Mouse (Mus musculus) Muller cell, postnatal 12 days (primary cell): ENCODE data around the gene Insm1.
A peak's percentile ranks its signal among the peaks of the same experiment; 100 is the strongest.

Experiments
- DNase-seq: peaks from one replicate; pipeline ENCODE4 v3.0.0-alpha.2; 2015; ENCODE audit errors: inconsistent ontology term

Gene Insm1

DNA sequence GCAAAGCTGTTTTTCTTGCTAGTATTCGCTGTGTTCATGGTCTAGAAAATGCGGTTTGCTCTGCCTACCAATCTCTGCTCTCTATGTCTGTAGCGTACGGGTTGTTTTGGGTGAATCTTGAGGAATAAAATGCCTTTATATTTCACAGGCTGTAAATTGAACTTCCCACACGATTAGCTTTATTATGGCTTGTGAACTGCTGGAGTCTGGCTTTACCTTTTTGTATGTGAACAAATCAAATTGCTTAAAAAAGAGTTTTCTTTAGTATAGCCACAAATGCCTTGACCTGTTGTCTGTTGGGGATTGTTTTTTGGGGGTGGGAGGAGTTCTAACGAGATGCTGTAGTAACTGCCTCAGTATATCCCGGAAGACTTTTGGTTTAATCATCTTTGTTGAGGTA is 2.4 kb downstream of the Insm1 start:
- no peak for DNase-seq

DNA sequence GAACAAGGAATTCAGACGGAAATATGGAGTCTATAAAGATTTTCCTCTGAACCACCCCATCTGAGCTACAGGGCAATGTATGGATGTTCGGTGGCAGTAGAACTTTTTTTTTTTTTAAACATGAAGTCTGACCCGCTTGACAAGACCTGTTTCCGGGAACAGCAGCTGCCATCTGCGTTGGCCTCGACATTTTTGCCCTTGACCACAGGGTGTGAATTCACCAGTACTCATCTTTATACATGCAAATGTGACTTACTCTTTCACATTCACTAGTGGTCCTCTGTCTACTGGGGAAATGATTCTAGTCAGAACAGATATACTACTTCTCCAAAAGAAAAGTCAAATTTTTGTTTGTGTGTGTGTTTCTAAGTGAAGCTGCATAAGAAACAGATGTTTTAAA is 4.1 kb downstream of the Insm1 start:
- DNase-seq: no peak

DNA sequence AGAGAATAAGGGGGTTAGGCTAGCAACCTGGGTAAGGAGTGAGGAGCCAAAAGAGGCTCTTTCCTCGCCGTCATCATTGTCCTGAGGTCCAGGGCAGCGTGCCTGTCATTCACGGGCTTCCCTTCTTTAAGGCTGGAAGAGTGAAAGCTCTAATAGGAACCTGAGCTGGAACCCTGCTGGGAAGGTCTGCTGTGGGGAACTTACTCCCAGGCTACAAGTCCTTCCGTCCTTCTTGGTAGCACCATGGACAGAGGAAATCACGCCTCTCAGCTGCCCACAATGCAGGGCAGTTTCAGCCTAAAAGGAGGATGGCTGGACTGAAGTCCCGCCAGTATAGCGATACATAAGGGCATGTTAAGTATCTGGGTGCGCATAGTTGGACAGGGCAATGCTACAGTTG is 4.8 kb downstream of the Insm1 start:
- peak; percentile 54 for DNase-seq

- no peak for DNase-seq
Measured at GRCm38 (mm10) chr2:146227646-146228045, 5.9 kb downstream of the Insm1 start.

GRCm38 (mm10) chr2:146228435-146228834 is 6.7 kb downstream of the Insm1 start:
- DNase-seq: no peak

DNA sequence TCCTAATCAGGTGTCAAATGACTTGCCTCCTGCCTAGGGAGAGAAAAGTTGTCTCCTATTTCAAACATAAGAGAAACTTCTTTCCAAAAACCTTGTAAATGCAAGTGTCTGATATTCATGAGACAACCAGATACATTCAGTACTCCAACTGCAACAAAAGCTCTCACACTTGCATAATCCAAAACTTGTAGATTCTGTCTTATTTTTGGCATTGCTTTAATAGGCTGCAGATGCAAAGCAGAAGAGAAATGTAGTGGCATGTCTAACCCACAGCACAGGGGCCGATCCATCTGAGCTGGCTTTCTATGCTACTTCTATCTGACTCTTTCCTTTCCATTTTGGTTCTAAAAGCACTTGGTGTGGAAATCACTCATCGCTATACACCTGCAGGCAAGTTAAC is 9.8 kb downstream of the Insm1 start:
- DNase-seq: no peak

- DNase-seq: no peak
Measured at GRCm38 (mm10) chr2:146239196-146239747, 17.6 kb downstream of the Insm1 start.

DNA sequence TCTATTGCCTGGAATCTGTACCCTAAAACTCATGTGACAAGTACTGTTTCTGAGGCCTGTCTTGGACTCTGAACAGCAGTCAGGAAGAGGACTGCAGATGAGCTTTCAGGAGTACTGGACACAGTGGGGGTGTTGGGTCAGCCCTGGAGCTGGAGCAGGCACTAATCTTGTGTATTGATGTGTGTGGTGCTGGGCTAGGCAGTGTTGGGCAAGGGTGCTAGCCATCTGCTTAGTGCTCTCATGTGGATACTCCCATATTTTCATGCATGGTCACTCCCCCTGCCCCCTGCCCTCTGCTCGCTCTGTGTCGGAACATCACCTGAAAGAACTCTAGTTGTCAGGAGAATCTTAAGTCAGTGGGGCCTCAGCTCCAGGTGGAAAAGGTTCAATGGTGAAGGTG is 22.3 kb downstream of the Insm1 start:
- DNase-seq: no peak

DNA sequence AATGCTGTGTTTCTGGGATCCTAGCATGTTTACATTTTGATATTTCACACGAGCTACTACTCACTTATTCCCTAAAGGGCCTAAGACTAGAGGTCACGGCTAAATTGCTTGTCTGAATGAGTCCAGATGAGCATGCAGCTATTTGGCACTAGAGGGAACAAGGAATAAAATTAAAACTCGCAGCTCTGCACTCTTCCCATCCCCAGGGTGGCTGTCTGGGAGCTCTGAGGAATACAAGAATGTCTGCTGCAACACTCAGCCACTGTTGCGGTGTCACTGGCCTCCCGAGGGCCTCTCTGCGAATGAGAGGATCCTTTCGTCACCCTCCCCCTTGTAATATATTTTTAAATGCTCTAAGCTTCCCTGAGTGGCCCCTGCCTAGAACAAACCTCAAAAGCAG is 23.7 kb downstream of the Insm1 start:
- DNase-seq: no peak

DNA sequence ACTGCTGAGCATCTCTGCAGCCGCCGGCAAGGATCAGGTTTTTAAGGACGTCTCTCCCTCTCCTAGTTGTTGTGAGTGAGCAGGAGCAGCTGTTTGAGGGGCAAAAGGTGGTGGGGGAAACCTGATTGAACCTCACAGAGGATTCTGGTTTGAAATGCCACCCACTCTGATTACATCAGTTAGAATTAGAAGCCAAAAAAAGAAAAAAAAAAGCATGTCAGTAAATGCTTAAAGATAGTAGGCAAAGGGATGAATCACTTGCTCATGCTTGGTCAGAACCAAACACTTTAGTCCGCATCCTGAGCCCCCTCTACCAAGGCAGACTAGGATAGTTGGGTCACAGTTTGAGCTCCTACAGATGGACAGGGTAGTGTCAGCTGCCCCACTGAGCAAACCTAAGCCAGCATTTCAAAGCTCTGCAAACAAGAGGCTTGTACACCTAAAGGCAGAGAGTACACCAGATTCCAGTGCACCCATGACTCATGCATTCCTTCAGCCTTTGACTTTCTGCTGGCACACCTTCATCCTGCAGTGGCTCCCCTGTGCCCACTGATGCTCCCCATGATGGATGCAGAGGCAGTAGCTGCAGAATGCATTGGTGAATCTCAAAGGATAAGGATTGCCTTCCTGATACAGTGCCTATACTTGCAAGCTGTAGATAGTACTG is 24.8 kb downstream of the Insm1 start:
- no peak for DNase-seq

DNA sequence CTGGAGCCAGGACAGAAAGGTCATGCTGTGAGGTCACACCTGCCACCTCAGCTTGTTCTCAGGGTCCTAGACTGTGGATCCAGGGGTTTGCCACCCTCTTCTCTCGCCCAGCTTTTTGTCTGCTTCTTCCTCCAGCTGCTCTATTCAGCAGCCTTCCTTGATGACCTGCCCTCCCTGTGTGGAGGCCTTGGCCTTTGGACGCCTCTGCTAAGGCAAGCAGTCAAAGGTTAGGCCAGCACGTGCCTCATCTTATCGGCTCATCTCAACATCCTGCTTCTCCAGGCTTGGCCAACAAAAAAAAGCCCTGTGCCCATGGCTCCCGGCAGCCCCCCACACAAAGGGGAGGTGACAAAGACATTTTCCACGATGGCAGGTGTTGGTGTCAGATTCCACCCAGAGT is 25.9 kb downstream of the Insm1 start:
- DNase-seq: no peak

DNA sequence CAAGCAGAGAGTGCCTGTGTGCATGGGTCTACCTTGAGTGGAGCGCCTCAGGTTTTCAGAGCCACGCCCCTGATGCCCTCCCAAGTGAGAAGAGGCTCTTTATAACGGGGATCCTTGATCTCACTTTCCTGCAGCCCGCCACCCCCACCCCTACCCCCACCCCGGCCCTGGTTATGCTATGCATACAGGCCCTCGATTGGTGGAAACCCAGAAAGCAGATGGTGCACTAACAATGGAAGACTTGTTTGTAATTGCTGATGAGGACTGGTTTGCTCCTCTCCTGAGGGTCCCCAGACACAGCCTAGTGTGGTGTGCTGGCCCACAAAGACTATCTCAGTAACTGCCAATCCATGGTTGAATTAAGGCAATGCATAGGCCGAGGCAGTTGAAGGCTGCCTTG is 27.3 kb downstream of the Insm1 start:
- DNase-seq: no peak

- DNase-seq: no peak
Measured at GRCm38 (mm10) chr2:146250236-146250904, 28.6 kb downstream of the Insm1 start.

- DNase-seq: no peak
Measured at GRCm38 (mm10) chr2:146254387-146254786, 32.7 kb downstream of the Insm1 start.

GRCm38 (mm10) chr2:146255636-146256035 is 33.9 kb downstream of the Insm1 start:
- no peak for DNase-seq

DNA sequence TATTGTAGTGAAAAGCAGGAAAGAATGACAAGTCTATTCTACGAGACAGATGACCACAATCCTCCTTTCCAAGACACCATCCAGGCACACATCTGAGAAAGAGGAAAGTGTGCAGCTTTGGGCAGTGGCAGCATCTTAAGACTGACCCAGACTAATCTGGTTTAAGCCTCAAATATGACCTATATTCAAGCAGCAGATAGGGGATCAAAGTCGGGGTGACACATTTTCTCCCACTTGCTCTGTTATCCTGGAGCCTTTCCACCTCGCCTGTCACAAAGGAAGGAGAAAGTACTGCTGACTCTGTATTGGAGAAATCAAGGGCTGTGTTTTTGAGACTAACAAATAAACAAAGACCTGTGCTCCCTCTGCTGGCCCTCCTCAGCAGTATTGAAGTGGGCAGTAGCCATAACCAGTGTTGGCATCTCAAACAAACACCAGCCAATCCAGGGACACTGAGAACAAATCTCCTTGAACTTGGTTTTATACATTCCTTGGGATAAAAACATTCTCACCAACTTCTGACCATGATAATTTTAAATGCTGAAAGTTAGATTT is 34.7 kb downstream of the Insm1 start:
- DNase-seq: peak; percentile 38

DNA sequence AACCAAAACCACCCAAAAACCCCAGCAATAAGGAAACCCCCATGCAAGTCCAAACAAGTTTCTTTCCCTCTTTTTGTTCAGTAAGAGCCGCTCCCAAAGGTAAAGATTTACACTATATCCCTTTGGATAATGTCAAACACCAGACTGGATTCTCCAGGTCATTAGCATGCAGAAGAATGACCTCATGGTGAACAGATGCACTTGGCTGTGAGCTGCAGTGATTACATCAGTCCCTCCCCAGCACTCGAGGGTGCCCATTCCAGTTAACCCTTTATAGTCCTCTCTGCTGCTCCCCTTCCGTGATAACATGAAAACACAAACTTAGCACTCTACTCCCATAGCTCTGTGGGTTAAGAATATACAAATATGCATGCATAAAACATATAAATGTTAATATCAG is 35.3 kb downstream of the Insm1 start:
- no peak for DNase-seq

DNA sequence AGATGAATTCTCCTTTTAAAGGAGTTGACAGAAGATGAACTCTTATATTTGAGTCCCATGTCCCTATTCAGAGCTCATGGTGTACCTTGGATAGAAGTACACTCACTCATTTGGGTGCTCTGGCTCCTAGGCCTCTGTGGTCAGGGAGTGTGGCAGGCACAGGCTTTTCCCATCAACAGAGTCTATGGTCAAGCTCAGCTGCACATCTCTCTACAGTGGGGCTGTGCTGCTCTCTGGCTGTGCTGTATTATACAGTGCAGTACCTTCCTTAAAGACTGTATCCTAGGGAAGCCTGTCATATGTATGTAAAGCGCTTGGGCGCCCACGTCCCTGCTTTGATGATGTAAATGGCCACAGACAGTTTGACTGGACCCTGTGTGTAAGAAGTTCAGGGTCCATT is 35.9 kb downstream of the Insm1 start:
- DNase-seq: no peak

DNA sequence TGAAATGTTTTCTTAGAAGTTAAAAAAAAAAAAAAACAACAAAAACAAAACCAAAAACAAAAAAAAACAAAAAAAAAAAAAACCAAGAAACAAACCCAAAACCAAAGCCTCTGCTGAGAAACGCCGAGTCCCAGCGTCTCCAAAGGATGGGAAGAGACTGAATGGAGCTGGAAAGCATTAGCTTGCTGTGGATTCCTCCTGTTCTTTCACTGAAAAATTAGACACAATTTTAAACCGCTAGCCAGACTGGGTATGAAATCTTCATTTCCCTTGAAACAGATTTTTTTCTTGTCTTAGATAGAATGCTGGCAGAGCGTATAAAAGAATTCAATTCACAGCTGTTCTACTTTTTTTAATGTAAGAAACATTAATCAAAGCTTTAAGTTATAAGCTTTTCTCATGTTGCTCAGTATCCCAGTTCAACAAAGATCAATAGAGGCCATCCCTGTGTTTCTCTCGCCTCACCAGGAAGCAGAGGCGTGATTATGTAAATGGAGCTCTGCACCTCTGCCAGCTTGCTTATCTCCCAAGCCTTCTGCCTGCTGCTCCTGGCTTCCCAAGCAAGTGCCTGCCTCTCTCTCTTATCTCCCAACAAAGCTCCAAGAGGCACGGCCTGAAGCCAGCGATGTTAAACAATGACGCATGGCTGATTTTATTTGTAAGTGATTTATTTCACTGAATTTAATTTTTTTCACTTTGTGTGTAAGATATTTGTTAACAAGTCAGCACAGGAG is 37.2 kb downstream of the Insm1 start:
- no peak for DNase-seq

GRCm38 (mm10) chr2:146259787-146260560 is 38.3 kb downstream of the Insm1 start:
- DNase-seq: no peak

- DNase-seq: no peak
Measured at GRCm38 (mm10) chr2:146261146-146261545, 39.4 kb downstream of the Insm1 start.

- DNase-seq: peak; percentile 12
Measured at GRCm38 (mm10) chr2:146262215-146262614, 40.5 kb downstream of the Insm1 start.
